Mouse (Mus musculus) kidney, adult 2 months (tissue): Measurements from ENCODE around the gene Ccna2.
A peak's percentile ranks its signal among the peaks of the same experiment; 100 is the strongest.

Experiments
- CTCF ChIP-seq: fragments of 200-500 bp; conservative IDR thresholded peaks from 2 replicates; pipeline ENCODE4 v1.5.1; 2011; ENCODE audit warnings: low read depth, mild to moderate bottlenecking, control low read depth, low read length, moderate library complexity, mixed read lengths; ENCODE audit not compliant: insufficient read depth, insufficient read length
- POLR2A ChIP-seq: fragments of 200-500 bp; IDR thresholded peaks from one replicate; pipeline ENCODE4 v1.6.1; 2011; ENCODE audit warnings: low read depth, low read length, control low read depth

GRCm38 (mm10) chr3:36613202-36613907 is 41.4 kb upstream of the Ccna2 start, which contains the start of gene Bbs7:
- TF ChIP-seq POLR2A = peak; percentile 30
- TF ChIP-seq CTCF = no peak
